Mouse (Mus musculus) CD8-positive naive resting alpha-beta T cell, adult 2 months (primary cell): ENCODE results near the gene Cntn5.
"Not testable (repeated sequence)": the region's sequence is repeated elsewhere in the genome, so short reads cannot be mapped to it uniquely, and the experiment has no call there.

Experiments used
- DNase-seq, 2 experiments: peaks; one replicate each; pipeline ENCODE4 v3.0.0; 2022; ENCODE audit warnings: low read depth in 2 of 2, low spot score in 2 of 2

Gene Cntn5

GRCm38 (mm10) chr9:10657144-10657748 lies 247.3 kb downstream of the Cntn5 start:
- no peak for DNase-seq

GRCm38 (mm10) chr9:10650632-10651031 lies 253.9 kb downstream of the Cntn5 start:
- no peak for DNase-seq

- no peak for DNase-seq
Observed at GRCm38 (mm10) chr9:10645951-10646350, 258.6 kb downstream of the Cntn5 start.

GRCm38 (mm10) chr9:10645045-10645830 lies 259.3 kb downstream of the Cntn5 start:
- no peak for DNase-seq

- DNase-seq: no peak
Observed at GRCm38 (mm10) chr9:10618036-10618435, 286.5 kb downstream of the Cntn5 start.

- DNase-seq: no peak
Observed at GRCm38 (mm10) chr9:10575346-10576241, 329.0 kb downstream of the Cntn5 start.

- no peak for DNase-seq
Observed at GRCm38 (mm10) chr9:10569830-10570229, 334.7 kb downstream of the Cntn5 start.

GRCm38 (mm10) chr9:10540877-10541276 lies 363.7 kb downstream of the Cntn5 start:
- DNase-seq: not testable (repeated sequence)

- DNase-seq: no peak
Observed at GRCm38 (mm10) chr9:10532248-10532647, 372.3 kb downstream of the Cntn5 start.

GRCm38 (mm10) chr9:10531087-10531486 lies 373.5 kb downstream of the Cntn5 start:
- no peak for DNase-seq

- no peak for DNase-seq
Observed at GRCm38 (mm10) chr9:10529528-10529927, 375.0 kb downstream of the Cntn5 start.

GRCm38 (mm10) chr9:10529113-10529512 lies 375.5 kb downstream of the Cntn5 start:
- DNase-seq: no peak

- DNase-seq: no peak
Observed at GRCm38 (mm10) chr9:10528692-10529091, 375.9 kb downstream of the Cntn5 start.

- no peak for DNase-seq
Observed at GRCm38 (mm10) chr9:10525915-10526667, 378.5 kb downstream of the Cntn5 start.

GRCm38 (mm10) chr9:10522604-10523003 lies 382.0 kb downstream of the Cntn5 start:
- DNase-seq: no peak

- no peak for DNase-seq
Observed at GRCm38 (mm10) chr9:10521054-10521453, 383.5 kb downstream of the Cntn5 start.

GRCm38 (mm10) chr9:10492243-10492642 lies 412.3 kb downstream of the Cntn5 start:
- no peak for DNase-seq

- DNase-seq: no peak
Observed at GRCm38 (mm10) chr9:10471484-10472125, 433.0 kb downstream of the Cntn5 start.

- DNase-seq: no peak
Observed at GRCm38 (mm10) chr9:10464758-10465157, 439.8 kb downstream of the Cntn5 start.

- DNase-seq: no peak
Observed at GRCm38 (mm10) chr9:10457900-10458299, 446.7 kb downstream of the Cntn5 start.
